Mouse (Mus musculus) olfactory bulb, adult 2 months (tissue): ENCODE data around the gene Ptprg.

Source experiments
- CTCF ChIP-seq: fragments of 200-500 bp; IDR thresholded peaks from 2 replicates; pipeline ENCODE4 v1.5.1; 2012; ENCODE audit warnings: low read depth, mild to moderate bottlenecking, low read length, moderate library complexity; ENCODE audit not compliant: insufficient read depth
- POLR2A ChIP-seq: fragments of 200-500 bp; IDR thresholded peaks from 2 replicates; pipeline ENCODE4 v1.6.1; 2012; ENCODE audit warnings: mild to moderate bottlenecking, low read depth, low read length, moderate library complexity; ENCODE audit not compliant: insufficient read depth

GRCm38 (mm10) chr14:11553273-11553665, at the start of gene Ptprg:
- TF ChIP-seq CTCF (no peak), POLR2A (peak; percentile 81)
